Mouse (Mus musculus): Measurements from ENCODE around the gene Rabggta. TPM values are rescaled to one million over a fixed set of nuclear protein-coding genes. Genes with fewer than 3 reads are reported as not detected.

Gene Rabggta
- polyA plus RNA-seq, 1 experiment from 2014 or later: 21.2 TPM

GRCm38 (mm10) chr14:55735758-55736157 lies 13.7 kb upstream of the Rabggta start:
- Histone ChIP-seq H3K9ac (replicated peaks) (no peak overlapping the region), H3K4me3 (ENCODE audit: low read depth, low read length) (no peak overlapping the region), H3K27me3 (ENCODE audit: insufficient read depth, low read length) (no peaks in the 10 kb centered on the region), H3K27ac (ENCODE audit: low read depth) (0 out of 2 replicates have a peak overlapping the region, but pooled peaks have one; percentile 41), H3K9me3 (ENCODE audit: low read length) (no peaks in the 10 kb centered on the region), H3K36me3 (replicated peaks; ENCODE audit: insufficient read depth, low read length) (peaks cover 23% of the 10 kb centered on the region), H3K4me1 (ENCODE audit: insufficient read depth) (peaks cover 8% of the 10 kb centered on the region; the same call in 1 of the 2 replicates), H3K4me2 (ENCODE audit: low read depth, low read length) (no peak overlapping the region)
- TF ChIP-seq CTCF (IDR thresholded peaks at IDR 0.05; ENCODE audit: low read depth) (no peak), EP300 (IDR thresholded peaks at IDR 0.05; ENCODE audit: low read depth) (no peak)
- DNase-seq (no peak), ATAC-seq (peak; percentile 43; the same call in 1 of the 2 replicates)
- 59% methylated on average over 4 of the region's 4 CpGs for WGBS (ENCODE audit: insufficient replicate concordance)

GRCm38 (mm10) chr14:55735334-55735733 lies 13.3 kb upstream of the Rabggta start:
- WGBS (ENCODE audit: insufficient replicate concordance): 70% methylated on average over 3 of the region's 3 CpGs
- ATAC-seq (no peak), DNase-seq (no peak)
- H3K4me2 ChIP-seq (ENCODE audit: low read depth, low read length): no peak overlapping the region
- H3K27me3 ChIP-seq (ENCODE audit: insufficient read depth, low read length): no peaks in the 10 kb centered on the region
- H3K4me3 ChIP-seq (ENCODE audit: low read depth, low read length): no peak overlapping the region
- H3K4me1 ChIP-seq (ENCODE audit: insufficient read depth): peaks cover 8% of the 10 kb centered on the region; the same call in 1 of the 2 replicates
- peaks cover 19% of the 10 kb centered on the region for H3K36me3 ChIP-seq (replicated peaks; ENCODE audit: insufficient read depth, low read length)
- H3K9ac ChIP-seq (replicated peaks): no peak overlapping the region
- TF ChIP-seq EP300 (IDR thresholded peaks at IDR 0.05; ENCODE audit: low read depth): no peak
- TF ChIP-seq CTCF (IDR thresholded peaks at IDR 0.05; ENCODE audit: low read depth): no peak
- no peaks in the 10 kb centered on the region for H3K9me3 ChIP-seq (ENCODE audit: low read length)
- H3K27ac ChIP-seq (ENCODE audit: low read depth): no peak overlapping the region

GRCm38 (mm10) chr14:55734869-55735268 lies 12.8 kb upstream of the Rabggta start:
- Histone ChIP-seq H3K36me3 (replicated peaks; ENCODE audit: insufficient read depth, low read length) (peaks cover 14% of the 10 kb centered on the region), H3K9ac (replicated peaks) (no peak overlapping the region), H3K27me3 (ENCODE audit: insufficient read depth, low read length) (no peaks in the 10 kb centered on the region), H3K4me3 (ENCODE audit: low read depth, low read length) (no peak overlapping the region), H3K4me1 (ENCODE audit: insufficient read depth) (peaks cover 8% of the 10 kb centered on the region; the same call in 1 of the 2 replicates), H3K27ac (ENCODE audit: low read depth) (no peak overlapping the region), H3K4me2 (ENCODE audit: low read depth, low read length) (no peak overlapping the region), H3K9me3 (ENCODE audit: low read length) (no peaks in the 10 kb centered on the region)
- 61% methylated on average over 7 of the region's 7 CpGs for WGBS (ENCODE audit: insufficient replicate concordance)
- DNase-seq: no peak
- ATAC-seq: no peak
- TF ChIP-seq CTCF (IDR thresholded peaks at IDR 0.05; ENCODE audit: low read depth): no peak
- no peak for TF ChIP-seq EP300 (IDR thresholded peaks at IDR 0.05; ENCODE audit: low read depth)

GRCm38 (mm10) chr14:55733889-55734288 lies 11.8 kb upstream of the Rabggta start:
- 65% methylated on average over 10 of the region's 10 CpGs for WGBS (ENCODE audit: insufficient replicate concordance)
- TF ChIP-seq CTCF (IDR thresholded peaks at IDR 0.05; ENCODE audit: low read depth): no peak
- no peak for TF ChIP-seq EP300 (IDR thresholded peaks at IDR 0.05; ENCODE audit: low read depth)
- no peaks in the 10 kb centered on the region for H3K9me3 ChIP-seq (ENCODE audit: low read length)
- no peak overlapping the region for H3K9ac ChIP-seq (replicated peaks)
- H3K4me2 ChIP-seq (ENCODE audit: low read depth, low read length): no peak overlapping the region
- H3K4me1 ChIP-seq (ENCODE audit: insufficient read depth): peaks cover 8% of the 10 kb centered on the region; the same call in 1 of the 2 replicates
- DNase-seq (no peak), ATAC-seq (no peak)
- no peaks in the 10 kb centered on the region for H3K27me3 ChIP-seq (ENCODE audit: insufficient read depth, low read length)
- peaks cover 4% of the 10 kb centered on the region for H3K36me3 ChIP-seq (replicated peaks; ENCODE audit: insufficient read depth, low read length)
- no peak overlapping the region for H3K4me3 ChIP-seq (ENCODE audit: low read depth, low read length)
- no peak overlapping the region for H3K27ac ChIP-seq (ENCODE audit: low read depth)

- TF ChIP-seq CTCF (IDR thresholded peaks at IDR 0.05; ENCODE audit: low read depth): no peak
- TF ChIP-seq EP300 (IDR thresholded peaks at IDR 0.05; ENCODE audit: low read depth): no peak
- Histone ChIP-seq H3K4me2 (ENCODE audit: low read depth, low read length) (no peak overlapping the region), H3K36me3 (replicated peaks; ENCODE audit: insufficient read depth, low read length) (no peaks in the 10 kb centered on the region), H3K4me1 (ENCODE audit: insufficient read depth) (peaks cover 3% of the 10 kb centered on the region), H3K27ac (ENCODE audit: low read depth) (no peak overlapping the region), H3K9ac (replicated peaks) (no peak overlapping the region), H3K9me3 (ENCODE audit: low read length) (no peaks in the 10 kb centered on the region), H3K4me3 (ENCODE audit: low read depth, low read length) (no peak overlapping the region), H3K27me3 (ENCODE audit: insufficient read depth, low read length) (no peaks in the 10 kb centered on the region)
- ATAC-seq (peak; percentile 25; the same call in 1 of the 2 replicates), DNase-seq (no peak)
- WGBS (ENCODE audit: insufficient replicate concordance): 71% methylated on average over 7 of the region's 7 CpGs
Observed at GRCm38 (mm10) chr14:55730531-55731032, 8.5 kb upstream of the Rabggta start.

GRCm38 (mm10) chr14:55730116-55730515 lies 8.1 kb upstream of the Rabggta start:
- no peak overlapping the region for H3K4me2 ChIP-seq (ENCODE audit: low read depth, low read length)

More at GRCm38 (mm10) chr14:55730116-55730515, 8.1 kb upstream of the Rabggta start:
- no peak for DNase-seq
- Histone ChIP-seq H3K27ac (ENCODE audit: low read depth) (no peak overlapping the region), H3K27me3 (ENCODE audit: insufficient read depth, low read length) (no peaks in the 10 kb centered on the region), H3K9me3 (ENCODE audit: low read length) (no peaks in the 10 kb centered on the region), H3K36me3 (replicated peaks; ENCODE audit: insufficient read depth, low read length) (no peaks in the 10 kb centered on the region), H3K4me1 (ENCODE audit: insufficient read depth) (peaks cover 8% of the 10 kb centered on the region), H3K9ac (replicated peaks) (no peak overlapping the region), H3K4me3 (ENCODE audit: low read depth, low read length) (no peak overlapping the region)
- WGBS (ENCODE audit: insufficient replicate concordance): 74% methylated on average over 7 of the region's 7 CpGs
- no peak for TF ChIP-seq EP300 (IDR thresholded peaks at IDR 0.05; ENCODE audit: low read depth)
- no peak for TF ChIP-seq CTCF (IDR thresholded peaks at IDR 0.05; ENCODE audit: low read depth)
- no peak for ATAC-seq

Measured in liver, postnatal 0 days (tissue).